Mouse (Mus musculus): ENCODE results near the gene Gm12216. TPM values are rescaled to one million over a fixed set of nuclear protein-coding genes. Genes with fewer than 3 reads are reported as not detected.

Gm12216 gene
- polyA plus RNA-seq, 1 experiment from 2014 or later: 0.41 TPM

Small RNA genes within 50 kb of the gene (microRNA-seq; reads per million reads assigned to microRNA genes)
- gene Mir7671: not detected

Other genes with a start within 250 kb of the Gm12216 start
- 0.40 and 0.58 TPM in 2 replicates for gene Il4, start 240.6 kb downstream of the Gm12216 start, polyA plus RNA-seq (2016; fragmentation: Nextera tagmentation; extraction: Ambion mirVana)
- gene Il13, start 224.6 kb downstream of the Gm12216 start, polyA plus RNA-seq (2016; fragmentation: Nextera tagmentation; extraction: Ambion mirVana): not detected in 2 replicates
- gene Rad50, start 151.9 kb downstream of the Gm12216 start, polyA plus RNA-seq (2016; fragmentation: Nextera tagmentation; extraction: Ambion mirVana): 24.2 and 28.1 TPM in 2 replicates
- not detected in 2 replicates for gene Il5, start 138.5 kb downstream of the Gm12216 start, polyA plus RNA-seq (2016; fragmentation: Nextera tagmentation; extraction: Ambion mirVana)
- 5.0 and 8.2 TPM in 2 replicates for gene Irf1, start 89.2 kb downstream of the Gm12216 start, polyA plus RNA-seq (2016; fragmentation: Nextera tagmentation; extraction: Ambion mirVana)
- not detected in 2 replicates for gene Gm17334, start 86.1 kb downstream of the Gm12216 start, polyA plus RNA-seq (2016; fragmentation: Nextera tagmentation; extraction: Ambion mirVana)
- gene Slc22a5, start 32.4 kb upstream of the Gm12216 start, polyA plus RNA-seq (2016; fragmentation: Nextera tagmentation; extraction: Ambion mirVana): 4.8 and 4.9 TPM in 2 replicates
- gene Slc22a21, start 121.1 kb upstream of the Gm12216 start, polyA plus RNA-seq (2016; fragmentation: Nextera tagmentation; extraction: Ambion mirVana): 2.4 and 2.8 TPM in 2 replicates
- gene Slc22a4, start 168.8 kb upstream of the Gm12216 start, polyA plus RNA-seq (2016; fragmentation: Nextera tagmentation; extraction: Ambion mirVana): 1.1 TPM in 2 replicates
- 160 and 171 TPM in 2 replicates for gene Pdlim4, start 209.8 kb upstream of the Gm12216 start, polyA plus RNA-seq (2016; fragmentation: Nextera tagmentation; extraction: Ambion mirVana)
- gene P4ha2, start 240.8 kb upstream of the Gm12216 start, polyA plus RNA-seq (2016; fragmentation: Nextera tagmentation; extraction: Ambion mirVana): 35.6 and 38.7 TPM in 2 replicates